Comparison of ENCODE assay signal across 9 mouse cellular contexts in genomic region chr15:59864746-59865499, GRCm38 (mm10).
DNase-seq lines count a peak whose midpoint lies in the region; ATAC-seq and TF ChIP-seq lines count a peak whose summit lies in the region.
"Had no signal": no experiment of that assay in that cellular context is flagged by ENCODE, and none has a peak within 500 bp of the region (broad histone marks: within the 10 kb centered on the region; RNA-seq: fewer than 3 reads in every experiment).

No protein-coding gene starts in this region.

- in situ Hi-C loops in CH12.LX (cut with MboI; ENCODE audit: low pct_ligation_motif_present, low pct_unique_long_range_greater_than_20kb, low sequenced_read_pairs) = loop anchor here (10.0 kb wide), 1 partner anchor 470 kb away; no protein-coding TSS in a partner anchor

- 42% methylated on average over 18 of the region's 18 CpGs for WGBS in stomach, embryonic 16.5 days

- intact Hi-C loops in gastrocnemius, adult 2 months (cut with DNase I) = loop anchor here (5.0 kb wide), 1 partner anchor 473 kb away; no protein-coding TSS in a partner anchor

- peak; percentile 74 for TF ChIP-seq CTCF in gastrocnemius, adult 2 months (IDR thresholded peaks at IDR 0.05)
- TF ChIP-seq CTCF in CH12.LX (conservative IDR thresholded peaks at IDR 0.05 in 1 of 2, IDR thresholded peaks at IDR 0.05 in 1 of 2; ENCODE audit: low read depth in 2 of 2, low read length in 2 of 2) = peak; percentile 77 to 91

- peak; percentile 57 for TF ChIP-seq RAD21 in CH12.LX (IDR thresholded peaks at IDR 0.05; ENCODE audit: low read depth, low read length)

- TF ChIP-seq POLR2A in CH12.LX (IDR thresholded peaks at IDR 0.05; ENCODE audit: low read depth, low read length) = no peak

- dilution Hi-C loops in CH12.LX (cut with MboI; ENCODE audit: extremely low pct_ligation_motif_present, extremely low pct_unique_long_range_greater_than_20kb, low sequenced_read_pairs) = no loop called here

- no peaks in the 10 kb centered on the region for H3K27me3 ChIP-seq in CH12.LX (replicated peaks)
- no peaks in the 10 kb centered on the region for H3K27me3 ChIP-seq in stomach, embryonic 16.5 days (ENCODE audit: control insufficient read depth, insufficient read depth, low read length)

- no peak for TF ChIP-seq EP300 in CH12.LX (IDR thresholded peaks at IDR 0.05; ENCODE audit: low read length)

- no peaks in the 10 kb centered on the region for H3K79me2 ChIP-seq in CH12.LX (replicated peaks; ENCODE audit: control insufficient read depth, extremely low read depth, insufficient read depth, poor library complexity, severe bottlenecking)

- H3K36me3 ChIP-seq in CH12.LX (replicated peaks in 1 of 2; ENCODE audit: control insufficient read depth in 1 of 2, insufficient read depth in 1 of 2, low read length in 1 of 2) = no peaks in the 10 kb centered on the region
- H3K36me3 ChIP-seq in stomach, embryonic 16.5 days (ENCODE audit: control insufficient read depth, insufficient read depth, low read length) = no peaks in the 10 kb centered on the region

- H3K9me3 ChIP-seq in CH12.LX (replicated peaks; ENCODE audit: low read length) = no peaks in the 10 kb centered on the region
- no peaks in the 10 kb centered on the region for H3K9me3 ChIP-seq in stomach, embryonic 16.5 days (replicated peaks; ENCODE audit: control insufficient read depth, low read length)

- H3K4me1 ChIP-seq in CH12.LX (ENCODE audit: control insufficient read depth in 1 of 2, insufficient read depth in 2 of 2) = peaks cover 3 to 9% of the 10 kb centered on the region in 2 experiments; a peak in 2 of 4 replicates
- no peaks in the 10 kb centered on the region for H3K4me1 ChIP-seq in stomach, embryonic 16.5 days (ENCODE audit: control insufficient read depth, insufficient read depth, low read length)

- H3K4me2 ChIP-seq in CH12.LX (ENCODE audit: insufficient read depth, low read depth, poor library complexity, severe bottlenecking) = peak overlapping the region; percentile 35; the same call in 1 of the 2 replicates
- peak overlapping the region; percentile 25; the same call in 1 of the 2 replicates for H3K4me2 ChIP-seq in stomach, embryonic 16.5 days (ENCODE audit: low read depth, low read length)

- ATAC-seq in hematopoietic stem cell, adult 5-6 weeks (replicated peaks in 1 of 2; ENCODE audit: insufficient read depth in 1 of 2, low FRiP score in 2 of 2, low TSS enrichment in 1 of 2, low read depth in 1 of 2, poor library complexity in 2 of 2, severe bottlenecking in 2 of 2) = peak; percentile 57 to 61
- no peak for ATAC-seq in stomach, embryonic 16.5 days (ENCODE audit: insufficient read depth, low FRiP score)

- H3K27ac ChIP-seq in gastrocnemius, adult 2 months = no peak overlapping the region
- no peak overlapping the region for H3K27ac ChIP-seq in CH12.LX (ENCODE audit: insufficient read depth, low read depth)
- H3K27ac ChIP-seq in stomach, embryonic 16.5 days (ENCODE audit: low read length) = no peak overlapping the region

- H3K9ac ChIP-seq in CH12.LX (ENCODE audit: insufficient read depth, low read depth) = no peak overlapping the region
- H3K9ac ChIP-seq in stomach, embryonic 16.5 days (ENCODE audit: low read length) = no peak overlapping the region

- H3K4me3 ChIP-seq in gastrocnemius, adult 2 months = 0 out of 2 replicates have a peak overlapping the region, but pooled peaks have one; percentile 25
- no peak overlapping the region for H3K4me3 ChIP-seq in CH12.LX (replicated peaks in 1 of 3; ENCODE audit: low read depth in 2 of 3, low read length in 2 of 3, poor library complexity in 1 of 3)
- H3K4me3 ChIP-seq in stomach, embryonic 16.5 days (replicated peaks; ENCODE audit: low read length) = no peak overlapping the region
- H3K4me3 ChIP-seq: myocyte had no signal

- DNase-seq in gastrocnemius, adult 2 months = peak; percentile 21
- no peak for DNase-seq in gastrocnemius, postnatal 25 days
- peak; percentile 48 for DNase-seq in CH12.LX (ENCODE audit: extremely low read depth)
- peak; percentile 34 for DNase-seq in embryo, embryonic 9.5 days (ENCODE audit: extremely low spot score)
- DNase-seq in lung, postnatal 14 days = peak; percentile 17
- DNase-seq in spleen, adult 12 weeks (ENCODE audit: low spot score) = no peak

TF ChIP-seq in CH12.LX, 34 proteins besides CTCF, POLR2A, EP300 and RAD21:
- TF ChIP-seq BHLHE40 (IDR thresholded peaks at IDR 0.05; ENCODE audit: low read depth, low read length) = no peak
- no peak for TF ChIP-seq PAX5 (IDR thresholded peaks at IDR 0.05; ENCODE audit: low read length)
- TF ChIP-seq IRF4 (IDR thresholded peaks at IDR 0.05; ENCODE audit: low read depth, low read length) = 0 out of 2 replicates have a peak, but pooled peaks have one; percentile 17
- no peak for TF ChIP-seq NELFE (IDR thresholded peaks at IDR 0.05; ENCODE audit: low read depth, low read length)
- TF ChIP-seq POLR2AphosphoS2 (IDR thresholded peaks at IDR 0.05; ENCODE audit: low read depth, low read length) = no peak
- no peak for TF ChIP-seq KAT2A (IDR thresholded peaks at IDR 0.05; ENCODE audit: insufficient replicate concordance, low read length)
- no peak for TF ChIP-seq CHD2 (IDR thresholded peaks at IDR 0.05; ENCODE audit: low read length)
- no peak for TF ChIP-seq CHD1 (IDR thresholded peaks at IDR 0.05; ENCODE audit: low read depth, low read length)
- no peak for TF ChIP-seq ZMIZ1 (IDR thresholded peaks at IDR 0.05; ENCODE audit: low read depth, low read length)
- TF ChIP-seq SMC3 (IDR thresholded peaks at IDR 0.05; ENCODE audit: low read depth, low read length) = peak; percentile 79
- TF ChIP-seq JUND (conservative IDR thresholded peaks at IDR 0.05; ENCODE audit: low read depth, low read length) = no peak
- TF ChIP-seq USF2 (conservative IDR thresholded peaks at IDR 0.05; ENCODE audit: low read depth, low read length) = no peak
- TF ChIP-seq SIN3A (IDR thresholded peaks at IDR 0.05; ENCODE audit: low read length) = no peak
- TF ChIP-seq ZKSCAN1 (IDR thresholded peaks at IDR 0.05; ENCODE audit: borderline replicate concordance, low read depth, low read length) = no peak
- no peak for TF ChIP-seq MAZ (IDR thresholded peaks at IDR 0.05; ENCODE audit: low read depth, low read length)
- TF ChIP-seq NRF1 (IDR thresholded peaks at IDR 0.05; ENCODE audit: low read depth, low read length) = no peak
- no peak for TF ChIP-seq ETS1 (conservative IDR thresholded peaks at IDR 0.05; ENCODE audit: low read depth, low read length)
- TF ChIP-seq ELF1 (IDR thresholded peaks at IDR 0.05; ENCODE audit: low read depth, low read length) = no peak
- TF ChIP-seq TCF12 (IDR thresholded peaks at IDR 0.05; ENCODE audit: low read depth, low read length) = no peak
- TF ChIP-seq ZC3H11A (IDR thresholded peaks at IDR 0.05; ENCODE audit: low read depth, low read length) = peak; percentile 14; the same call in 1 of the 2 replicates

Comparison
In these comparisons a context has a peak if more than half of its experiments do, and no peak if none do; other contexts are left out.
1. DNase-seq: peak in gastrocnemius, adult 2 months (single experiment), CH12.LX (single experiment), embryo, embryonic 9.5 days (single experiment) and lung, postnatal 14 days (single experiment); none in gastrocnemius, postnatal 25 days (single experiment) and spleen, adult 12 weeks (single experiment).